Mouse (Mus musculus) intestine, embryonic 14.5 days (tissue): ENCODE measurements around the gene Cdc14a. TPM values are rescaled to one million over a fixed set of nuclear protein-coding genes. Genes with fewer than 3 reads are reported as not detected.
A peak's percentile ranks its signal among the peaks of the same experiment; 100 is the strongest.

ENCODE experiments used
- ATAC-seq: fragments of 200-750 bp; cut with Nextera tagmentation; replicated peaks from 2 replicates; pipeline ENCODE4 v1.8.0; 2017; ENCODE audit warnings: low read depth, moderate number of reproducible peaks, moderate TSS enrichment, moderate library complexity; ENCODE audit not compliant: low FRiP score, low TSS enrichment
- DNase-seq: peaks from one replicate; pipeline ENCODE4 v3.0.0-alpha.2; 2018; ENCODE audit warnings: low spot score
- H3K27ac ChIP-seq: fragments of 300-500 bp; sonication (generic); 2 replicates; pipeline ENCODE4 v1.5.1; 2014; ENCODE audit warnings: low read depth, mild to moderate bottlenecking, control low read depth
- H3K27me3 ChIP-seq: fragments of 300-500 bp; sonication (generic); replicated peaks from 2 replicates; pipeline ENCODE4 v1.6.1; 2014; ENCODE audit warnings: low read length, control low read depth; ENCODE audit not compliant: control insufficient read depth, insufficient read depth
- H3K36me3 ChIP-seq: fragments of 300-500 bp; sonication (generic); 2 replicates; pipeline ENCODE4 v1.6.1; 2014; ENCODE audit warnings: low read length, control low read depth; ENCODE audit not compliant: control insufficient read depth, insufficient read depth
- H3K4me1 ChIP-seq: fragments of 300-500 bp; sonication (generic); replicated peaks from 2 replicates; pipeline ENCODE4 v1.6.1; 2014; ENCODE audit warnings: low read length, control low read depth, mixed read lengths; ENCODE audit not compliant: control insufficient read depth, insufficient read depth
- H3K4me2 ChIP-seq: fragments of 300-500 bp; sonication (generic); 2 replicates; pipeline ENCODE4 v1.6.1; 2014; ENCODE audit warnings: low read length
- H3K4me3 ChIP-seq: fragments of 300-500 bp; sonication (generic); 2 replicates; pipeline ENCODE4 v1.5.1; 2014; ENCODE audit warnings: low read depth, low read length, control low read depth, mixed read lengths
- H3K9ac ChIP-seq: fragments of 300-500 bp; sonication (generic); 2 replicates; pipeline ENCODE4 v1.6.1; 2014; ENCODE audit warnings: mild to moderate bottlenecking, low read length
- H3K9me3 ChIP-seq: fragments of 300-500 bp; sonication (generic); 2 replicates; pipeline ENCODE4 v1.6.1; 2016; ENCODE audit warnings: low read length, control low read depth; ENCODE audit not compliant: control insufficient read depth
- WGBS: fragments of 180-500 bp; shearing (Covaris S2); extraction: QIAGEN DNeasy Blood & Tissue Kit; methylation state at CpG from one replicate; pipeline ENCODE4 v1.1.7; 2014; 5-methylcytosine and 5-hydroxymethylcytosine counted together
- polyA plus RNA-seq: library from polyadenylated mRNA; unstranded; fragments of >200 nt; fragmentation: Nextera tagmentation; extraction: Ambion mirVana; gene quantifications from 2 replicates; pipeline ENCODE4 v1.2.1, GENCODE M21; 2014

Cdc14a gene
- polyA plus RNA-seq, 1 experiment from 2014 or later, result 8.8 TPM

DNA sequence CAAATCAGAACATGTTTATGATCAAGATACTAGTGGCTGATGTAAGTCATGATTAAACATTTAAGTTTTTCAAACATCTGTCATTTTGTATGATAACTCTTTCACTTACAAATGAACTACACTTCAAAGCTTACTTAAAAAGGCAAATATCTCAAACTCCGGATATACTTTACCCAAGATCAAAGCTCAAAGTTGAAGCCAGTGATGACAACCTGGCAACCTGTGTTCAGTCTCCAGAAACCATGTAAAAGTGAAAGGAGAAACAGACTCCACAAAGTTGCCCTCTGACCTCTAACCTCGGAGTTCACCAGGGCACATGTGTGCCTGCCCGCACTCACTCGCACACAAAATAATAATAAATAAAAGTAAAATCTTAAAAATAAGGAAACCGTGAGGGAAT lies 49.3 kb downstream of the Cdc14a start:
- Histone ChIP-seq H3K27ac (no peak overlapping the region), H3K27me3 (no peaks in the 10 kb centered on the region), H3K4me1 (no peaks in the 10 kb centered on the region), H3K4me3 (no peak overlapping the region), H3K4me2 (no peak overlapping the region), H3K9ac (no peak overlapping the region), H3K9me3 (no peaks in the 10 kb centered on the region), H3K36me3 (no peaks in the 10 kb centered on the region)
- ATAC-seq, result no peak
- no peak for DNase-seq
- WGBS, result 51% methylated on average over 5 of the region's 5 CpGs

DNA sequence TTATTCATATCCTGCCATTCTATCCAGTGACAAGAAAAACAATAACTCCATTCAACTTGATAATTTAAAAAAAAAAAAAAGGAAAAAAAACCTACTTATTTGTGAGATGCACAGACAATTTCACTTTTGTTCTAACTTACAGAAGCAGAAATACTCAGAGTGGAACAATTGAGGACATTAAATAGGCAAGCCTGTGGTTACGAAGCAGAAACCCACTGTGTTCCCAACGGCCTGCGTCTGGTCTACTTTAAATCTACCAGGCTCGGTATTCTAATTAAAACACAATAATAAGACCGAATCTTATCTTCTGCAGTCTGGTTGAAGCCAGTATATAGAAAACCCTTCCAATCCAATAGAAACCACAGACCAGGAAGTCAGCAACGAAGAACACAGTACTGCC lies 50.6 kb downstream of the Cdc14a start:
- DNase-seq, result no peak

GRCm38 (mm10) chr3:116368868-116369437 lies 54.9 kb downstream of the Cdc14a start:
- no peak overlapping the region for H3K4me2 ChIP-seq
- H3K27me3 ChIP-seq, result no peaks in the 10 kb centered on the region
- H3K36me3 ChIP-seq, result 0 out of 2 replicates have a peak, but pooled peaks cover 5% of the 10 kb centered on the region
- H3K4me1 ChIP-seq, result no peaks in the 10 kb centered on the region; the same call in 1 of the 2 replicates
- H3K4me3 ChIP-seq, result no peak overlapping the region
- no peaks in the 10 kb centered on the region for H3K9me3 ChIP-seq
- peak; percentile 9 for DNase-seq
- no peak overlapping the region for H3K9ac ChIP-seq
- WGBS, result 35% methylated on average over 4 of the region's 4 CpGs
- no peak for ATAC-seq
- H3K27ac ChIP-seq, result no peak overlapping the region

More for the DNA sequence above, 50.6 kb downstream of the Cdc14a start:
- no peak overlapping the region for H3K4me2 ChIP-seq
- H3K4me3 ChIP-seq, result no peak overlapping the region
- no peak overlapping the region for H3K9ac ChIP-seq
- H3K27me3 ChIP-seq, result no peaks in the 10 kb centered on the region
- no peak for ATAC-seq
- H3K27ac ChIP-seq, result no peak overlapping the region
- H3K36me3 ChIP-seq, result no peaks in the 10 kb centered on the region
- H3K9me3 ChIP-seq, result no peaks in the 10 kb centered on the region
- H3K4me1 ChIP-seq, result no peaks in the 10 kb centered on the region; the same call in 1 of the 2 replicates
- WGBS, result 65% methylated on average over 6 of the region's 6 CpGs

DNA sequence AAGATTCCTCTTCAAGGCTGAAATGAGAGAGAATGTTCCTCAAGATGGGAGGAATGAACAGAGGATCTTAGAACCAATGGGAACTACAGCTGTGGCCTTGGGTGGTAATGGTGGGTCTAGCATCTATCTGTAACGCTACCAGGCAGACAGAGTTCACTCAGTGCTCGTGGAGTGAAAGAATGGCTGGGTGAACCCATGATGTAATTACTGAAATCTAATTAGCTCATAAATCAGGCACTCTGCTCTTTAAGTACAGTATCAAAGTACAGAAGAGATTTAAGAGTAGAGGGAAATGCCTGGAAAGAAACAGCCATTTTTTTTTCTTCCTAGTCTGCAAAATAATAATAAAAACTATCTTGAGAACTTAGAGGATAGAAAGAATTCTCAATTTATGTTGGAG lies 57.7 kb downstream of the Cdc14a start:
- no peaks in the 10 kb centered on the region for H3K9me3 ChIP-seq
- H3K9ac ChIP-seq, result no peak overlapping the region
- H3K36me3 ChIP-seq, result 0 out of 2 replicates have a peak, but pooled peaks cover 5% of the 10 kb centered on the region
- no peak overlapping the region for H3K4me3 ChIP-seq
- no peak overlapping the region for H3K4me2 ChIP-seq
- no peak for ATAC-seq
- no peaks in the 10 kb centered on the region for H3K27me3 ChIP-seq
- no peaks in the 10 kb centered on the region; the same call in 1 of the 2 replicates for H3K4me1 ChIP-seq
- WGBS, result 76% methylated on average over 2 of the region's 2 CpGs
- no peak overlapping the region for H3K27ac ChIP-seq
- DNase-seq, result no peak

GRCm38 (mm10) chr3:116361906-116362305 lies 61.9 kb downstream of the Cdc14a start:
- Histone ChIP-seq H3K36me3 (0 out of 2 replicates have a peak, but pooled peaks cover 5% of the 10 kb centered on the region), H3K4me1 (no peaks in the 10 kb centered on the region), H3K4me3 (no peak overlapping the region), H3K27ac (no peak overlapping the region), H3K27me3 (no peaks in the 10 kb centered on the region), H3K9ac (no peak overlapping the region), H3K4me2 (no peak overlapping the region), H3K9me3 (no peaks in the 10 kb centered on the region)
- 86% methylated on average over 7 of the region's 7 CpGs for WGBS
- DNase-seq, result no peak
- no peak for ATAC-seq

DNA sequence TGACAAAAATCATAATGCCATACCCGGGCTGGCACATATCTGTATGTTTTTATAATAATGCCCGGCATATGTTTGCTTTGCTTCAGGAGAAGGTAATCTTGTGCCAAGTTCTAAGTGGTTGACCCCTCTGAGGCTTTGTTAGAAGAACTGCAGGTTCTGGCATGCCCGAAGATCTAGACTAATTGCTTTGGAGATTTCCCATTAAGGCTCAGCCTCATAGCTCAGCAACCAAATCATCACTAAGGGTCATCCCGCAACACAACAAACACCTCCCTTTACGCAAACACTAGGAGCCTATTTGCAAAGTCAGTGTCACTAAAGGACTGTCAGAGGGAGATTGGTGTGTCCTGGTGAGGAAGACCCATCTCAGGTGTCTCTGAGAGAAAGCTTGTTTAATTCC lies 62.7 kb downstream of the Cdc14a start:
- no peak overlapping the region for H3K27ac ChIP-seq
- DNase-seq (no peak), ATAC-seq (no peak)
- H3K4me3 ChIP-seq, result no peak overlapping the region
- H3K36me3 ChIP-seq, result 0 out of 2 replicates have a peak, but pooled peaks cover 5% of the 10 kb centered on the region
- no peaks in the 10 kb centered on the region for H3K9me3 ChIP-seq
- 87% methylated on average over 5 of the region's 5 CpGs for WGBS
- H3K9ac ChIP-seq, result no peak overlapping the region
- H3K4me2 ChIP-seq, result no peak overlapping the region
- no peaks in the 10 kb centered on the region for H3K4me1 ChIP-seq
- H3K27me3 ChIP-seq, result no peaks in the 10 kb centered on the region

- WGBS, result 92% methylated on average over 7 of the region's 7 CpGs
These were observed 66.0 kb downstream of the Cdc14a start for GRCm38 (mm10) chr3:116357866-116358265.

GRCm38 (mm10) chr3:116357180-116357579 lies 66.7 kb downstream of the Cdc14a start:
- ATAC-seq (no peak), DNase-seq (no peak)
- H3K4me1 ChIP-seq, result no peaks in the 10 kb centered on the region
- H3K36me3 ChIP-seq, result no peaks in the 10 kb centered on the region
- H3K4me2 ChIP-seq, result no peak overlapping the region
- H3K27me3 ChIP-seq, result no peaks in the 10 kb centered on the region
- no peaks in the 10 kb centered on the region for H3K9me3 ChIP-seq
- WGBS, result 79% methylated on average over 4 of the region's 4 CpGs
- H3K4me3 ChIP-seq, result no peak overlapping the region
- no peak overlapping the region for H3K27ac ChIP-seq
- H3K9ac ChIP-seq, result no peak overlapping the region

More at GRCm38 (mm10) chr3:116357866-116358265, 66.0 kb downstream of the Cdc14a start:
- no peak overlapping the region for H3K4me2 ChIP-seq
- ATAC-seq, result no peak
- DNase-seq, result no peak
- no peaks in the 10 kb centered on the region for H3K4me1 ChIP-seq
- no peak overlapping the region for H3K4me3 ChIP-seq
- no peak overlapping the region for H3K9ac ChIP-seq
- H3K9me3 ChIP-seq, result no peaks in the 10 kb centered on the region
- no peaks in the 10 kb centered on the region for H3K27me3 ChIP-seq
- H3K27ac ChIP-seq, result no peak overlapping the region
- H3K36me3 ChIP-seq, result no peaks in the 10 kb centered on the region
